Mouse (Mus musculus): ENCODE results near the gene Tmem40.

The Tmem40 gene

DNA sequence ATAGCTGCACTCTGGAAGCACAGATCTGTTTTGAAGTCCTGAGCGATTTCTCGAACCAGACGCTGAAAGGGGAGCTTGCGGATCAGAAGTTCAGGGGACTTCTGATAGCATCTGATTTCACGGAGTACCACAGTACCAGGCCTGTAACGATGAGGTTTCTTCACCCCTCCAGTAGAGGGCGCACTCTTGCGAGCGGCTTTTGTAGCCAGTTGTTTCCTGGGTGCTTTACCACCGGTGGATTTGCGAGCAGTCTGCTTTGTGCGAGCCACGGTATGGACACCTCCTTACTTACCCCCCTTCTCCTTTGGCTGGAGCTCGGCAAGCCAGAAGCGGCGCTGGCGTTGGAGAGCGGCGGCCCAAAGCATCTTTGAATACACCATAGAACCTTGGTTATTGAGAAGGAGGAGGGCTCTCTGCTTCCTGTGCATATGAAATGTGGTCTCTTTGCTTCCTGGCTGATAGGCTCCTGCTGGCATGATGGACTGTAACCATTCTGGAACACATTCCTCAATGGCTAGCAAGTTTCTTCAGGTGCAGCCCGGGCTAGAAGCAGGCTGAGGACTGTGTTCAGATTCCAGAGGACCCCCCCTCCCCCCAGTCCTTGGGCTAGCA, 8.0 kb upstream of the Tmem40 start:
- DNase-seq (ENCODE audit: low spot score in 2 of 2) = no peak

DNA sequence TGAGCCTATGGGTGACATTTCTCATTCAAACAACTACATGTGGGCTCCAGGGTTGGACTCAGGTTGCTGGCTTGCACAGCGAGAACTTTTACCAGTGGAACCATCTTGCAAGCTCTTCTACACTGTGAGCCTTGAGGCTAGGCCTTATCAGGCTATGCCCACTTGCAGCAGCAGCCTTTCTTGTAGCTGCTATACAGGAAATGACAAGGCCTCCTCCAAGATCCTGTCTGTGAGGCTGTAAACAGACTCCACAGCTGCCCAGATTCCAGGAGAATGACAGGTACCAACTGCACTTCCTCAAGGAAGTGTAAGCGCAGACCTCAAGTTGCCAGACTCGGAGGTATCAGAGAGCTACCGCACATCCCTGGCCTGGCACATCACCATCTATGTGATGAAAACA, 6.0 kb upstream of the Tmem40 start:
- no peak for DNase-seq (ENCODE audit: low spot score in 2 of 2)

DNA sequence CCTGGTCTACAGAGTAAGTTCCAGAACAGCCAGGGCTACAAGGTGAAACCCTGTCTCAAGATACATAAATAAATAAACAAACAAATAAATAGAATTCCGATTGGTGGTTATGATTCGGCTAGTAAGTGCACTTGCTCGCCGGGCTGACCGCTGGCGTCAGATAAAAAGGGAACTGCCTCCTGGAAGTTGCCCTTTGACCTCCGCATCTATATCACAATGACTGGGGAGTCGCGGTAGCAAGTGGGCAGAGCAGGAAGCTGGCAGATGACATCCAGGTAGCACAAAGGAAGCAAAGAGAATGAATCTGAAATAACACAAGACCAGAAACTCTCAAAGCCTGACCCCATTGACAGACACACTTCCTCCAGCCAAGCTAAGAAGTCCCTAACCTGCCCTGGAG, 5.1 kb upstream of the Tmem40 start:
- DNase-seq (ENCODE audit: low spot score in 2 of 2) = no peak

DNA sequence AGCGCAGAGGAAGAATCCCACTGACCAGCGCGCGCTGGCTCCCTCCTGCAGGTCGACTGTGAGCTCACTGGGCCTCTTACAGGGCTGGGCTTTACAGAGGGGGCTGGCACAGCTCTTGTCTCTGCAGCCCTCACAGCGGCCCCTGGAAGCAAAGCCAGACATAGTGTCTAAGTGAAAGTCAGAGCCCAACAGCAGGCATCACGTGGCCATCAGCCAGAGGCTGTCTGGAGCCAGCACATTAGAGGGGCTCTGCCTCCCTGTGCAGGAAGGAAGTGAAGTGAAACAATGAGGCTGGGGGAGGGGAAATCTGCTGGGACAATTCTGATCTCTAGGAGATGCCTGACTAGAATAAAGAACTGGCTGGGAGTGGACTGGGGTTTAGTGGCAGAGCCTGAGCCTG, 2.0 kb upstream of the Tmem40 start:
- peak; percentile 63 to 75 for DNase-seq (ENCODE audit: low spot score in 2 of 2)

DNA sequence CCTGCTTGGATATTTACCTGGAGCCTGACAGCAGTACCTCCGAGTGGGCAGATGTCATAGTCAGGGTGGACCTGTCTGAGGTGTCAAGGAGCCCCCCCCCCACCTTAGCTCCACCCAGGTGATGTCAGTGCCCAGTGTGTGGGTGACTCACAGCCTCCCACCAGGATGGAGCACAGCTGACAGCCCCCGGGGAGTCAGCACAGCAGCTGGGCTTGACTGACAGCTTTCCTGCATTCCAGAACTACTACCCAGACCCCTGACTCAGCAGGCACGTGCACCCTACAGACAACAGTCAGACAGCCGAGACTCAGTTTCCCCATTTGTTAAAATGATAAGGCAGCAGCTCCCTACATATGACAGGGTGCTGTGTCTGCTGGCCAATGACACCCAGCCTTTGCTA, 1.2 kb downstream of the Tmem40 start:
- DNase-seq (ENCODE audit: low spot score in 2 of 2) = no peak

DNA sequence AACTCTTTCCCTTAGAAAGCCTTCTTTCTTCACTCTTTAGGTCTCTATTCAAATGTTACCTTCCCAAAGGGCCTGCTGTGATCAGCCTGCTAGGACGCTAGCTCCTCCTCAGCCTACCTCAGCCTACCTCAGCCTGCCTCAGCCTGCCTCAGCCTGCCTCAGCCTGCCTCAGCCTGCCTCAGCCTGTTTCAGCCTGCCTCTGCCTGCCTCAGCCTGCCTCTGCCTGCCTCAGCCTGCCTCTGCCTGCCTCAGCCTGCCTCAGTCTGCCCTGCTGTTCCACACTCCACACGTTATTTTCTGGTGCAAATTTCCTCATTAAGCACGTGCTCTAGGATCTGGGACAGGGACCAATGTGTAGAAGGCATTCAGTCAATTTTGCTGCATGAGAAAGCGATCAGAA, 2.1 kb downstream of the Tmem40 start:
- no peak for DNase-seq (ENCODE audit: low spot score in 2 of 2)

DNA sequence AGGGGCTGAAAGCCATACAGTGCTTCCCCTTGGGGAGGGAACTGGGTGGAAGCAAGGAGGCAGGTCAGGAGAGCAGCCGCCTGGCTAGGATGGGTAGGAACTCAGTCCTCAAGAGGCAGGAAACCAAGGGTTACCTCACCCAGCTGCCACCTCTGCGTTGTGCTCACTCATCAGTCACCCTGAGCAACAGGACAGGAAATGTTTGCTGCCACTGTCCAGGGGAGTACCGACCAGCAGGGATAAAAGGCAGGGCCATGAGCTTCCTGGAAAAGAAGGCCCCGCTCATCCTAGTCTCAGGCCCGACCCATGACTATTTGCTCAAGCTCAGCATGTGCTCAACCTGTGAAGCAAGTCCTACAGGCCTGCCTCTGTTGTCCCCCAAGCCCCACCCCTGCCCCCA, 2.7 kb downstream of the Tmem40 start:
- no peak for DNase-seq (ENCODE audit: low spot score in 2 of 2)

DNA sequence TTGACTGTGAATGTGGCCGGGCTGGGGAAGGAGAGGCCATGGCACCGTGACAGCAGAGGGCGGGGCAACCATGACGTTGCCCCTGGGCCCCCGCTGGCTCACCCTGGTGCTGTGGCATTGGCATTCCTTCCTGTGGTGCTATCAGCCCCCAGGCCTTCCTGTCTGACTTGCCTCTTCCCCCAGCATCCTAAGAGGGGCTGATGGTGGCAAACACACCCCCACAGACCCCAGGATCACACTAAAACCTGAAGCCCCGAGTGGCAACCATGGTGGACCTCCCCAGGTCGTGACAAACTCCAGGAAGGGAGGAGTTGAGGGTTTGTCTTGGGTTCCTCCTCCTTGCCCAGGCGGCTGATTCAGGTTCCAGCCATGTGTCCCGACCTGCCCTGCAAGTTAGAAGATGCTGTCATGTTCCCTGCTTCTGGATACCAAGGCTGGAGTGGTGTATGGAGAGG, 3.2 kb downstream of the Tmem40 start:
- no peak for DNase-seq (ENCODE audit: low spot score in 2 of 2)

DNA sequence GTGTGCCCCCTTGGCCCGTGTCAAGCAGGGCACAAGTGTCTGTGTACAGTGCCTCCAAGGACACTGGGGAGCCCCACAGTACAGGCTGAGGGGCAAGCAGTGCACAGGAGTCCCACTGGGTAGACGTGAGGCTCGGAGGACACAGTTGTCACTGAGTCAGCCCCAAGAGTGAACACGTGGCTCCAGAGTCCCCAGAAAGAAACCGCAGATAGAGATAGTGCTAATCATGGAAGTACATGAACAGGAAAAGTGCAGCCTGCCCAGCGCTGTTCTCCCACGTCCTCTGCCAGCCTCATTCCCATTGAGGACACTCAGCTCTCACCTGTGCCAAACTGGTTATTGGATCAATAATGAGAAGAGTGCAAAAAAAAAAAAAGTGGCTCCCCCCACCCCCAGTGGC, 6.7 kb downstream of the Tmem40 start:
- no peak for DNase-seq (ENCODE audit: low spot score in 2 of 2)

DNA sequence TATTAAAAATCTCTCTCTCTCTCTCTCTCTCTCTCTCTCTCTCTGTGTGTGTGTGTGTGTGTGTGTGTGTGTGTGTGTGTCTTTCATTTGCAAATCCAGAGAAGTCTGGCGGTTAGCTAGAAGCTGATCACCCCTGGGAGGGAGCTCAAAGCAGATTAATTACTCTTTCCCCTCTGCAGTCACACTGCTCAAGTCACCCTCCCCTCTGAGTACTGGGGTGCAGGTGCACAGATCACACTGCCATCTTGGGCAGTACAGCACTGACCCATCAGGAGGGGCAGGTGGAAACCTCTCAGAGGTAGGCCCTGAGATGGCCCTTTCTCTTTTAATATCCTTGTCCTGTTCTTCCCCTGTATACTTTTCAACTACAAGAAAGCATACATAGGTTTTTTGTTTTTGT, 15.9 kb downstream of the Tmem40 start:
- DNase-seq (ENCODE audit: low spot score in 2 of 2) = no peak

DNA sequence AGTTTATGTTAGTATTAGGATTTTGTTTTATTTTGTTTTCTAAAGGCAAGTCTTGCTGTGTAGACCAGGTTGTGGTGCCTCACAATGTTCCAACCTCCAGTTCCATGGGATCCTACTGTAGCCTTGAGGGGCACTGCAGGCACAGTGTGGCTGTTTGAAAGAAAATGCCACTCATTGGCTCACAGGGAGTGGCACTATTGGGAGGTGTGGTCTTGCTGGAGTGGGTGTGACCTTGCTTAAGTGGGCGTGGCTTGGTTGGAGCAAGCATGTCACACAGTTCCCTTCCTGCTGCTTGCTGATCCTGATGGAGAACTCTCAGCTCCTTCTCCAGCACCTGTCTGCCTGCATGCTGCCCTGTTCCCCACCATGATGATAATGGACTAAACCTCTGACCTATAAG, 18.6 kb downstream of the Tmem40 start:
- DNase-seq (ENCODE audit: low spot score in 2 of 2) = no peak

DNA sequence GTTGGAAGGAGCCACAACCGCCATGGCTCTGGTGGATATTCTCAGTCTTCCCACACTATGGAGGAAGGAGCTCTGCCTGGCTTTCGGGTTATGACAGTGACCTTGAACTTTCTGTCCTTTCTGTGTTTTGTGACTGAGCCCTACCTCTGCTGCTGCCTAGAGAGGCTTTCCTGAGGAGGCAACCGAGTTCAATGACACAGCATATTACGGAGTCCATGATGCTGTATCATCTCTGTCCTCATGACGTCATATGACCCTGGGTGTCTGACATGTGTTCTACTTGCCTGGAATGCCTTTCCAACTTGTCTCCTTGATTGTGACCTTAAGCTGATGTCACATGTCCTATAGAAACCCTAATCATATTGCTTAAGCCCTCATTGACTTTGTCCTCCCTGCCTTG, 23.2 kb downstream of the Tmem40 start:
- DNase-seq (ENCODE audit: low spot score in 2 of 2) = no peak

DNA sequence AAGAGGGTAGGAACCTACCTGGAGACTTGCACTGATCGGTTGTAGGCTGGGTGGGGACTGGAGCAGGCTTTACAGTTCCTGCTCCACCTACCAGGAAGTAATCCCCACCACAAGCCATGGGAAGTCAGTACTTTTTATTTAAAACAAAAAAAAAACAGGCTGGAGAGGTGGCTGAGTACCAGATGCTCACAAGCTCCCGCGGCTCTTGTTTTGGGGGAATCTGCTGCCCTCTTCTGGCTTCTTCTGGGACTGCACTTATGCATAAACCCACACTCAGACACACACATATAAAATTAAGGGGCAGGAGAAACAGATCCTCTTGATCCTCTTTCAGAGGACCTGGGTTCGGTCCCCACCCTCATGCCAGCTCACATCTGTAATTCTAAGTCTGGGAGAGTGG, 27.3 kb downstream of the Tmem40 start:
- no peak for DNase-seq (ENCODE audit: low spot score in 2 of 2)

DNA sequence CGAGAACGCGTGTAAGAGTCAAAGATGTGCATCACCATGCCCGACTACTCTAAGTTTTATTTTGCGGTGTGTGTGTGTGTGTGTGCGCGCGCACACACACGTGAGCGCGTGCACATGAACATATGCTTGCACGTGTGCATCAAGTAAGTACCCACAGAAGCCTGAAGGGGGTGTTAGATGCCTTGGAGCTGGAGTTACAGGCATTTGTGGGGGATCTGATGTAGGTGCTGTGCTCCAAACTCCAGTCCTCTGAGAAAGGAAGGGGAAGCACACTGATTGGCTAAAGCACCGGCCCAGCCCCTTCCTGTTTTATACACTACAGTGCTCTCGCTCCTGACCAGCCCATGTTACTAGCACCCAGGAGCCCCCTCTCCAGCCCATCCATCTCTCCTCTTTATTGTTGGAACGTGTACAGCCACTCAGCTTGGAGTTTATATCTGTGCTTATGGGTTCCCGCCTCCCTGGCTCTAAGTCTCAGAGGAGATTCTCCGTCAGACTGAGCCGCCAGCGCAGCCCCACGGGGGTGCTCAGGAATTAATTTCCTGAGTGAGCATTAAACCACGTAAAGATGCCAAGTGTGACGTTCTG, 29.8 kb downstream of the Tmem40 start:
- DNase-seq (ENCODE audit: low spot score in 2 of 2) = no peak

DNA sequence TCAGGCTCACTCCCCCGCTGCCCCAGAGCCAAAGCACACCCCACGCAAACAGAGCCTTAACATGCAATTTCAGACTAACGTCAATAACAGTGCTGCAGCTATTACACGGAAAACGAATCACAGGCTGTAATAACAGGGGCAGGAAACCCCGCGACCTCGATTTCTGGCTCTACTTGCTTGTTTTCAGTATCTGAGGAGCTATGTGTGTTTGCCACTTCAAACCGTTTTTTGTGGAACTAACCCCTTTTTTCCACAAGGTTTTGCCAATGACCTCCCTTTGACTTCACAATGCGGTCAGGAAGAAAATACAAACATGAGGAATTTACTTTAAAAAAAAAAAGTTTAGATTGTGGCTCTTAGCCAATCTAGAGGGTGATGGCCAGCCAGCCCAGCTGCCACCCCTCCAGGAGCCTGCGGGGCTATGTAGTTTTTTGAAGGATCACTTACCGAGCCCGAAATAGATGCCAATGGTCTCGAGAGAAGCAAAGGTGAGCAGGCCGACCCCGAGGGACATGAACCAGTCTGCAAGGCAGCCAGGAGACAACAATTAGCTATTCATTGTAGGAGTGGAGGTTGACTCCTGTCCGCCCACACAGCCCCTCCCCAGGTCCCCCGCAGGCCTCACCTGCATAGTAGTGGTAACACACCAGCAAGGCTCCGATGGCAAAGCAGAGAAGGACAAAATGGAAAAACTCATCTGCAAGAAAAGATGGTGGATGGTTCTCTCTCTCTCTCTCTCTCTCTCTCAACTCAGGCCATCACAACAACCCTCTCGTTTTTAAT, 31.5 kb downstream of the Tmem40 start:
- DNase-seq (ENCODE audit: low spot score in 2 of 2) = no peak

DNA sequence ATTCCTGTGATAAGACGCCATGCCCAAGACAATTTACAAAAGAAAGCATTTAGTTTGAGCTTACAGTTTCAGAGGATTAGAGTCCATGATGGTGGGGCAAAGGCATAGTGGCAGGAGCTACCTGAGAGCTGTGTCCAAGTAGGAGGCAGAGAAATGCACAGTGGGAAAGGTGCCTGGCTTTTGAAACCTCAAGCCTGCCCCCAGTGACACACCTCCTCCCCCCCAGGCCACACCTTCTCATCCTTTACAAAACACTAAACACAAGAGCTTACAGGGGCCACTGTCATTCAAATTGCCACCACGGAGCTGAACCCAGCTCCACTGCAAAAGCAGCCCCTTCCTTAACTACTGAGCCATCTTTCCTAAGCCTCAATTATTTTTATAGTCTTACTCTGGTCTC, 34.6 kb downstream of the Tmem40 start:
- no peak for DNase-seq (ENCODE audit: low spot score in 2 of 2)

DNA sequence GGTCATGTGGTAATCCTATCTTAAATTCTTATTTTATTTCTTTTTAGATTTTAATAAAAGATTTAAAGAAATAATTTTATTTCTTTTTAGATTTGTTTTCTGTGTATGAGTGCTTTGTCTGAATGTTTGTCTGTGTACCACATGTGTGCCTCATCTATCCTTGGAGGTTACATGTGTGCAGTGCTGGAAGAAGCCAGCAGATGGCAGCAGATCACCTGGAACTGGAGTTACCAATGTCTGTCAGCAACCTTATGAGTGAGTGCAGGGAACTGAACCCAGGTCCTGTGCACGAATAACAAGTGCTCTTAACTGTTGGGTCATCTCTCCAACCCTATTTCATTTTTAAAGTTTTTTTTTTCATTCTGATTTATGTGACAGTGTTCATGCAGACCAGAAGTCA, 35.1 kb downstream of the Tmem40 start:
- peak in 1 of 2 experiments; percentile 41 for DNase-seq (ENCODE audit: low spot score in 2 of 2)

DNA sequence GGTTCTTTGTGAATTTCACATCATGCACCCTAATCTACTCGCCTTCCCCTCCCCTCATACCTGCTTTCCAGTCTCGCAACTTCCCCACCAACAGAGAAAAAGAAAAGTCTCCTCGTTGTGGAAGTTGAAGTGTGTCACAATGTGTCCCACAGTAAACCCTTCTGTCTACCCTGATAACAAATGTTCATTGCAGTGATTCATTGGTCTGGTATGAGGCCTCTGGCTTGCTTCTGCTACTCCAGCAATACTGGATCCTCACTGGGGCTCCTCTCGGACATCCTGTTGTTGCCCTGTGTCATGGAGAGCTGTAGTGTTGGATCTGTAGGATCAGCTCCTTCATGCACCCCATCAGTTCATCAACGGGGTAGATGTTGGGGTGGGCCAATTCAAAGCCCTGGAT, 40.0 kb downstream of the Tmem40 start:
- DNase-seq (ENCODE audit: low spot score in 2 of 2) = peak; percentile 64 to 72

DNA sequence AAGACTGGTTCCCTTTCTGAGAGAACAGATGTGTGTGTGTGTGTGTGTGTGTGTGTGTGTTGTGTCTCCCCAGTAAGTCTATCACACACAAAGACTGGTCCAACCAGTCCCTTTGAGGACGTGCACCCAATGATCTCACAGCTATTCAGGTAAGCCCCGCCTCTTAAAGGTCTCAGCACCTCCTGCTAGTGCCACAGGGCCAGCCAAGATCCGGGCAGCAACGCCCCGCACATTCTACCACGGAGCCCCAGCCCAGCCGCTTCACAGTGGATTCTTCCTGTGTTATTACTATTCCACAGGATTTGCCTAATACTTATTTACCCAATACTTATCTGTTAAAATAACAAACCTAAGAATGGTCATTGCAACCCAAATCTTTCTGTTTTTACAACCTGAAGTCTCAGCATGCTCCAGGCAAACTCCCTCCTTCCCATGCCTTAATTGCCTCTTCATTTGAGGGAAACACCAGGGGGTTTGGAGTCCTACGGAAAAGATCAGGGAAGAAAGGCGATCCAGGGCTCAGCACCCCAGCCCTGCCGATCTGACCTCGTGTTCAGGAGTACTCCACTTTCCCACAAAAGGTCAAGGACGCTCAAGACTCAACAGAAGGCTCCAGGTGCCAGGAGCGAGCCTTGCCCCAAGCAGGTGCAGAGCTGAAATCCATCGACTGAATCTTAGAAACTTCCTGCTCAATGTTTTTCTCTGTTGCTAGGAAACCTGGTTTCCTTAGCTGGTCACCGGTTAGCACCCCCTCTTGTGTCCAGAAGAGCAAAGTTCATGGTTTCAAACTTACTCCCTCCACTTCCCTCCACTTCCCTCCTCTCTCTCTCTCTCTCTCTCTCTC, 44.3 kb downstream of the Tmem40 start:
- DNase-seq (ENCODE audit: low spot score in 2 of 2) = peak; percentile 71 to 76

DNA sequence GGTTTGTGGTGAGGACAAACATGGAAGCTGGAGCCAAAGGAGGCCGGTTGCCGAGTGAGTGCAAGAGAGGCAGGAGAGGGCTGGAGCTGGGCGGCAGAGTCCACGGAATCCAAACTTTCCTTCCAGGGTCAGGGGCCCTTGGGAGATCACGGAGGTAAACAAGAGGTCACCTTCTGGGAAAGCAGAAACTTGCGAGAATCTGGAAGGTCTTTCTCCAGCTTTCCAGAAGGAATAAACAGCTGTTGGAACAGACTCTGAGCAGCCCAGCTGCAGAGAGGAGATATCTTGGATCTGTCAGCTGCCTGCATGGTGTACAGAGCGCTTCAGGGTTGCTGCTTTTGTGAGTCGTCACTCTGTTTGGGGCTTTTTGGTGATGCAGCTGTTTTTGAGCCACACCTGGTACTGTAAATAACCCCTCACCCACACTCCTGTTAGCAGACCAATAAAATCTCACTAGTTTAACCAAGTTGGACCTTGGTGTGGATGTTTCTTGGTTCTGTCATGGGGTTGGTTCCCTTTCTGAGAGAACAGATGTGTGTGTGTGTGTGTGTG, 45.0 kb downstream of the Tmem40 start:
- DNase-seq (ENCODE audit: low spot score in 2 of 2) = peak; percentile 77 to 79

DNA sequence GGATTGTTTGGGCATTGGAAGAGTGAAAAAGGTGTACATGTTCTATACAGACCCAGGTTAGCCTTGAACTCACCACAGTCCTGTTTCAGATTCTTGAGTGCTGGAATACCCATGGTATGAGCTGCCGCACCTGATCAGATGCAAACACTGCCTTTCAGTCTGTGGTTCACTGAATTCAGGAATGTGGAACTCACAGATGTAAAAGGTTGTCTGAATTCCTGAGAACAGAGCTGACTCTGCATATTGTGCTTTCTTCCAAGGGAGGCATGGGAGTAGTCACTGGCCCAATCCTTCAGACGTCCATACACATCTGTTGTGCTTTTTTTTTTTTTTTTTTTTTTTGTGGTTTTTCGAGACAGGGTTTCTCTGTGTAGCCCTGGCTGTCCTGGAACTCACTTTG, 50.9 kb downstream of the Tmem40 start:
- DNase-seq (ENCODE audit: low spot score in 2 of 2) = no peak

DNA sequence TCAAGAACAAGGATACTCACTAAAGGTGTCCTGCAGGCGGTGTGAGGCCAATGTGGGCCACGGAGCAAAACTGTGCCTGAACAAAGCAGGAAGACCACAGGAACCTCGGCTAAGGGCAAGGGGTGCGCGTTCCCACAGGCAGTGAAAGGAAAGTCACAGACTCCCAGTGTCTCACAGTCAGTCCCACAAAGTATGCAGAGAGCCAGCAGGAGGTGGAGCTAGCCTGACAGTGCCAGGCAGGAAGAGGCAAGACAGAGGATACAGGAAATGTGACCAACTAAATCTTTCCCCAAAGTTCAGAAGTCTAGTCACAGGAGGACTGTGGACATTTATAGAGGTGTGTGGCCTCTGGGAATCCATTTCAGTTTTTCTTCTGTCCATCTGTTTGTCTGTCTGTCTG, 59.3 kb downstream of the Tmem40 start:
- DNase-seq (ENCODE audit: low spot score in 2 of 2) = no peak

Measured in heart, adult 9 months (tissue).